Mouse (Mus musculus) spleen, adult 10 weeks (tissue): ENCODE data around the gene Arpc2. TPM values are rescaled to one million over a fixed set of nuclear protein-coding genes. Genes with fewer than 3 reads are reported as not detected.

Experiments
- polyA plus RNA-seq: library from polyadenylated mRNA; stranded (reverse); fragments of 350-450 nt; fragmentation: Illumina TruSeq; extraction: RNeasy Lipid Tissue Mini Kit (QIAGEN cat#74804); gene quantifications from one replicate; pipeline ENCODE4 v1.2.3, GENCODE M21; 2015; ENCODE audit warnings: low replicate concordance; ENCODE audit not compliant: insufficient read depth

The Arpc2 gene
- polyA plus RNA-seq, result 706 TPM

GRCm38 (mm10) chr1:74235938-74236589, at the start of gene Arpc2:
Gene Arpc2, plus strand, starts transcription at chr1:74236084.

GRCm38 (mm10) chr1:74194445-74194844, 41.4 kb upstream of the Arpc2 start, which contains the start of gene Cxcr1:
Gene Cxcr1, minus strand, starts transcription at chr1:74194631.

DNA sequence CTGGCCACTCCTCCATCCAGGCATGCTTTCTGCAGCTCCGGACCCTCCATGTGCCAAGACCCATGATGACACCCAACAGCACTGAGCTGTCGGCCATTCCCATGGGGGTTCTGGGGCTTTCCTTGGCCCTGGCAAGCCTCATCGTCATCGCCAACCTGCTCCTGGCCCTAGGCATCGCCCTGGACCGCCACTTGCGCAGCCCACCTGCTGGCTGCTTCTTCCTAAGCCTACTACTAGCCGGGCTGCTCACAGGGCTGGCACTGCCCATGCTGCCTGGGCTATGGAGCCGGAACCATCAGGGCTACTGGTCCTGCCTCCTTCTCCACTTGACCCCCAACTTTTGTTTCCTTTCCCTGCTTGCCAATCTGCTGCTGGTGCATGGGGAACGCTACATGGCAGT, 42.7 kb downstream of the Arpc2 start, which contains the start of gene Gpbar1:
Gpbar1 (plus strand) TSS at position 13 of the 400 bp plus-strand sequence.

GRCm38 (mm10) chr1:74284543-74285160, 48.8 kb downstream of the Arpc2 start, which contains the start of the genes Aamp and Pnkd:
Gene Aamp, minus strand, starts transcription at chr1:74284738.
Gene Pnkd, plus strand, starts transcription at chr1:74284930.

DNA sequence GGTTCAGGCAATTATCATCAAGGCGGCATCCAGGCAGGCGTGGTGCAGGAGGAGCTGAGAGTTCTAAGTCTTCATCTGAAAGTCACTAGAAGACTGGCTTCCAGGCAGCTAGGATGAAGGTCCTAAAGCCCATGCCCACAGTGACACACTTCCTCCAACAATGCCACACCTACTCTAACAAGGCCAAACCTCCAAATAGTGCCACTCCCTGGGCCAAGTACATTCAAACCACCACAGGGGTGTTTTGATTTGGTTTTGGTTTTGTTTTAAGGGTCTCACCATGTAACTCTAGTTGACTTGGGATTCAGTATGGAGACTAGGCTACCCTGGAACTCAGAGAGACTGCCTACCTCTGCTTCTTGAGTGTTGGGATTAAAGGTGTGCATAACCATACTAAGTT, 69.6 kb downstream of the Arpc2 start, which contains the start of gene Tmbim1:
Tmbim1 (minus strand) TSS at position 101 of the 400 bp plus-strand sequence.

Other genes starting within 250 kb of the Arpc2 start
- 24.1 TPM for gene Tns1, start 111.6 kb upstream of the Arpc2 start, polyA plus RNA-seq
- gene Rufy4, start 110.5 kb upstream of the Arpc2 start, polyA plus RNA-seq, result 1.6 TPM
- gene Cxcr2, start 82.1 kb upstream of the Arpc2 start, polyA plus RNA-seq, result 29.0 TPM
- 0.29 TPM for gene Cxcr1, start 41.5 kb upstream of the Arpc2 start, polyA plus RNA-seq
- gene Gpbar1, start 42.5 kb downstream of the Arpc2 start, polyA plus RNA-seq, result not detected
- gene Aamp, start 48.7 kb downstream of the Arpc2 start, polyA plus RNA-seq, result 42.9 TPM
- 18.4 TPM for gene Pnkd, start 48.8 kb downstream of the Arpc2 start, polyA plus RNA-seq
- 21.1 TPM for gene Tmbim1, start 69.5 kb downstream of the Arpc2 start, polyA plus RNA-seq
- 0.64 TPM for gene Catip, start 126.0 kb downstream of the Arpc2 start, polyA plus RNA-seq
- gene Slc11a1, start 139.1 kb downstream of the Arpc2 start, polyA plus RNA-seq, result 46.5 TPM
- gene Ctdsp1, start 155.4 kb downstream of the Arpc2 start, polyA plus RNA-seq, result 54.0 TPM
- gene Vil1, start 173.3 kb downstream of the Arpc2 start, polyA plus RNA-seq, result not detected